Mouse (Mus musculus): ENCODE data around the gene Add3.

Add3 gene

GRCm38 (mm10) chr19:53168576-53168975 lies 28.3 kb downstream of the Add3 start:
- no peak for DNase-seq

GRCm38 (mm10) chr19:53170651-53171050 lies 30.4 kb downstream of the Add3 start:
- no peak for DNase-seq

- no peak for DNase-seq
Observed at GRCm38 (mm10) chr19:53174034-53174433, 33.8 kb downstream of the Add3 start.

- DNase-seq = no peak
Observed at GRCm38 (mm10) chr19:53175550-53175949, 35.3 kb downstream of the Add3 start.

GRCm38 (mm10) chr19:53176518-53176917 lies 36.3 kb downstream of the Add3 start:
- no peak for DNase-seq

GRCm38 (mm10) chr19:53178611-53179528 lies 38.6 kb downstream of the Add3 start:
- no peak for DNase-seq

GRCm38 (mm10) chr19:53180168-53180803 lies 40.0 kb downstream of the Add3 start:
- no peak for DNase-seq

GRCm38 (mm10) chr19:53181003-53181861 lies 41.0 kb downstream of the Add3 start:
- no peak for DNase-seq

- DNase-seq = no peak
Observed at GRCm38 (mm10) chr19:53183620-53184019, 43.4 kb downstream of the Add3 start.

GRCm38 (mm10) chr19:53184216-53184615 lies 44.0 kb downstream of the Add3 start:
- DNase-seq = no peak

- no peak for DNase-seq
Observed at GRCm38 (mm10) chr19:53184911-53185310, 44.7 kb downstream of the Add3 start.

GRCm38 (mm10) chr19:53185486-53186134 lies 45.4 kb downstream of the Add3 start:
- DNase-seq = no peak

GRCm38 (mm10) chr19:53186456-53186855 lies 46.2 kb downstream of the Add3 start:
- DNase-seq = no peak

- no peak for DNase-seq
Observed at GRCm38 (mm10) chr19:53187533-53187932, 47.3 kb downstream of the Add3 start.

- no peak for DNase-seq
Observed at GRCm38 (mm10) chr19:53188186-53188585, 47.9 kb downstream of the Add3 start.

GRCm38 (mm10) chr19:53188724-53189220 lies 48.5 kb downstream of the Add3 start:
- DNase-seq = no peak

GRCm38 (mm10) chr19:53189736-53190135 lies 49.5 kb downstream of the Add3 start:
- DNase-seq = no peak

- no peak for DNase-seq
Observed at GRCm38 (mm10) chr19:53190232-53190631, 50.0 kb downstream of the Add3 start.

- DNase-seq = no peak
Observed at GRCm38 (mm10) chr19:53191867-53192487, 51.7 kb downstream of the Add3 start.

- no peak for DNase-seq
Observed at GRCm38 (mm10) chr19:53193190-53193589, 52.9 kb downstream of the Add3 start.

GRCm38 (mm10) chr19:53193964-53194582 lies 53.8 kb downstream of the Add3 start:
- no peak for DNase-seq
